Mouse (Mus musculus) hindbrain, embryonic 11.5 days (tissue): Measurements from ENCODE around the gene Gm43064. TPM values are rescaled to one million over a fixed set of nuclear protein-coding genes. Genes with fewer than 3 reads are reported as not detected.

Experiments
- ATAC-seq: fragments of 200-750 bp; cut with Nextera tagmentation; 2 replicates; pipeline ENCODE4 v1.8.0; 2017; ENCODE audit warnings: mild to moderate bottlenecking, moderate TSS enrichment, moderate library complexity; ENCODE audit not compliant: low FRiP score
- DNase-seq: peaks from one replicate; pipeline ENCODE4 v3.0.0-alpha.2; 2015; ENCODE audit warnings: low spot score
- H3K27ac ChIP-seq: fragments of 300-500 bp; sonication (generic); 2 replicates; pipeline ENCODE4 v1.5.1; 2014; ENCODE audit warnings: mild to moderate bottlenecking, low read depth, low read length
- H3K27me3 ChIP-seq: fragments of 300-500 bp; sonication (generic); 2 replicates; pipeline ENCODE4 v1.6.1; 2014; ENCODE audit warnings: mild to moderate bottlenecking, low read length, moderate library complexity, mixed read lengths; ENCODE audit not compliant: control insufficient read depth, insufficient read depth
- H3K36me3 ChIP-seq: fragments of 300-500 bp; sonication (generic); 2 replicates; pipeline ENCODE4 v1.6.1; 2014; ENCODE audit warnings: mild to moderate bottlenecking, low read length, moderate library complexity, mixed read lengths; ENCODE audit not compliant: control insufficient read depth, insufficient read depth
- H3K4me1 ChIP-seq: fragments of 300-500 bp; sonication (generic); replicated peaks from 2 replicates; pipeline ENCODE4 v1.6.1; 2014; ENCODE audit warnings: low read length, mixed read lengths; ENCODE audit not compliant: control insufficient read depth, insufficient read depth
- H3K4me2 ChIP-seq: fragments of 300-500 bp; sonication (generic); replicated peaks from 2 replicates; pipeline ENCODE4 v1.6.1; 2014; ENCODE audit warnings: mild to moderate bottlenecking, low read depth, low read length
- H3K4me3 ChIP-seq: fragments of 300-500 bp; sonication (generic); 2 replicates; pipeline ENCODE4 v1.5.1; 2014; ENCODE audit warnings: low read depth, low read length
- H3K9ac ChIP-seq: fragments of 300-500 bp; sonication (generic); 2 replicates; pipeline ENCODE4 v1.6.1; 2014; ENCODE audit warnings: low read depth, low read length
- H3K9me3 ChIP-seq: fragments of 300-500 bp; sonication (generic); 2 replicates; pipeline ENCODE4 v1.6.1; 2016; ENCODE audit warnings: low read length; ENCODE audit not compliant: control insufficient read depth
- WGBS: fragments of 180-500 bp; shearing (Covaris S2); extraction: QIAGEN DNeasy Blood & Tissue Kit; methylation state at CpG from one replicate; pipeline ENCODE4 v1.1.7; 2014; 5-methylcytosine and 5-hydroxymethylcytosine counted together
- polyA plus RNA-seq: library from polyadenylated mRNA; unstranded; fragments of >200 nt; fragmentation: Nextera tagmentation; extraction: Ambion mirVana; gene quantifications from 2 replicates; pipeline ENCODE4 v1.2.1, GENCODE M21; 2014

The Gm43064 gene
- 0.14 and 0.37 TPM in 2 replicates for polyA plus RNA-seq

- Histone ChIP-seq H3K4me1 (no peaks in the 10 kb centered on the region), H3K27ac (peak within 1 kb of the TSS; percentile 83), H3K27me3 (no peaks in the 10 kb centered on the region), H3K9me3 (no peaks in the 10 kb centered on the region), H3K4me3 (peak within 1 kb of the TSS; percentile 51), H3K4me2 (peak within 1 kb of the TSS; percentile 64), H3K9ac (peak within 1 kb of the TSS; percentile 88), H3K36me3 (no peaks in the 10 kb centered on the region)
- ATAC-seq: peak; percentile 99
- under 1% methylated on average over 59 of the region's 70 CpGs for WGBS
- peak; percentile 97 for DNase-seq
Measured at GRCm38 (mm10) chr3:103808891-103809798, at the start of gene Gm43064, which contains the start of the genes Dclre1b and Ap4b1. Gene Gm43064, plus strand, starts transcription at chr3:103809573. Gene Dclre1b, minus strand, starts transcription at chr3:103809444. Gene Ap4b1, plus strand, starts transcription at chr3:103809520.

- WGBS: 79% methylated on average over 3 of the region's 3 CpGs
- H3K9ac ChIP-seq: no peak overlapping the region
- no peak for ATAC-seq
- no peaks in the 10 kb centered on the region for H3K9me3 ChIP-seq
- no peak overlapping the region for H3K27ac ChIP-seq
- no peaks in the 10 kb centered on the region for H3K36me3 ChIP-seq
- DNase-seq: no peak
- H3K4me3 ChIP-seq: no peak overlapping the region
- H3K27me3 ChIP-seq: no peaks in the 10 kb centered on the region
- H3K4me1 ChIP-seq: no peaks in the 10 kb centered on the region
- no peak overlapping the region for H3K4me2 ChIP-seq
Measured at GRCm38 (mm10) chr3:103766789-103767188, 42.6 kb upstream of the Gm43064 start.

- Histone ChIP-seq H3K9me3 (no peaks in the 10 kb centered on the region), H3K4me2 (no peak overlapping the region), H3K36me3 (no peaks in the 10 kb centered on the region), H3K27ac (no peak overlapping the region), H3K27me3 (no peaks in the 10 kb centered on the region), H3K4me3 (no peak overlapping the region), H3K4me1 (no peaks in the 10 kb centered on the region), H3K9ac (no peak overlapping the region)
- 89% methylated on average over 9 of the region's 9 CpGs for WGBS
- no peak for DNase-seq
- ATAC-seq: no peak
Measured at GRCm38 (mm10) chr3:103771531-103772130, 37.7 kb upstream of the Gm43064 start.

GRCm38 (mm10) chr3:103772846-103773245, 36.5 kb upstream of the Gm43064 start:
- Histone ChIP-seq H3K9ac (no peak overlapping the region), H3K27me3 (no peaks in the 10 kb centered on the region), H3K4me2 (no peak overlapping the region), H3K9me3 (no peaks in the 10 kb centered on the region), H3K36me3 (no peaks in the 10 kb centered on the region; the same call in 1 of the 2 replicates), H3K4me1 (no peaks in the 10 kb centered on the region), H3K27ac (no peak overlapping the region), H3K4me3 (no peak overlapping the region)
- DNase-seq (no peak), ATAC-seq (no peak)
- WGBS: 95% methylated on average over 4 of the region's 4 CpGs

- no peaks in the 10 kb centered on the region; the same call in 1 of the 2 replicates for H3K36me3 ChIP-seq
- no peaks in the 10 kb centered on the region for H3K4me1 ChIP-seq
- H3K9me3 ChIP-seq: no peaks in the 10 kb centered on the region
- H3K4me3 ChIP-seq: no peak overlapping the region
- whole genome bisulfite sequencing: 91% methylated on average over 3 of the region's 3 CpGs
- no peak overlapping the region for H3K4me2 ChIP-seq
- ATAC-seq: no peak
- DNase-seq: no peak
- no peak overlapping the region for H3K9ac ChIP-seq
- no peaks in the 10 kb centered on the region for H3K27me3 ChIP-seq
- no peak overlapping the region for H3K27ac ChIP-seq
Measured at GRCm38 (mm10) chr3:103773508-103773907, 35.9 kb upstream of the Gm43064 start.

GRCm38 (mm10) chr3:103774009-103774408, 35.4 kb upstream of the Gm43064 start:
- ATAC-seq (no peak), DNase-seq (no peak)
- no peaks in the 10 kb centered on the region; the same call in 1 of the 2 replicates for H3K36me3 ChIP-seq

GRCm38 (mm10) chr3:103777940-103778339, 31.4 kb upstream of the Gm43064 start:
- Histone ChIP-seq H3K27me3 (no peaks in the 10 kb centered on the region), H3K27ac (no peak overlapping the region), H3K36me3 (no peaks in the 10 kb centered on the region; the same call in 1 of the 2 replicates), H3K9ac (no peak overlapping the region), H3K4me2 (no peak overlapping the region), H3K4me3 (no peak overlapping the region), H3K9me3 (no peaks in the 10 kb centered on the region), H3K4me1 (no peaks in the 10 kb centered on the region)
- DNase-seq: no peak
- ATAC-seq: no peak
- WGBS: 89% methylated on average over 11 of the region's 11 CpGs

More at GRCm38 (mm10) chr3:103774009-103774408, 35.4 kb upstream of the Gm43064 start:
- no peaks in the 10 kb centered on the region for H3K27me3 ChIP-seq
- no peak overlapping the region for H3K9ac ChIP-seq
- H3K27ac ChIP-seq: no peak overlapping the region
- H3K4me3 ChIP-seq: no peak overlapping the region
- H3K4me2 ChIP-seq: no peak overlapping the region
- 90% methylated on average over 15 of the region's 15 CpGs for WGBS
- no peaks in the 10 kb centered on the region for H3K4me1 ChIP-seq
- no peaks in the 10 kb centered on the region for H3K9me3 ChIP-seq

GRCm38 (mm10) chr3:103778660-103779059, 30.7 kb upstream of the Gm43064 start:
- DNase-seq (no peak), ATAC-seq (no peak)
- Histone ChIP-seq H3K4me3 (no peak overlapping the region), H3K27ac (no peak overlapping the region), H3K9me3 (no peaks in the 10 kb centered on the region), H3K4me2 (no peak overlapping the region), H3K4me1 (no peaks in the 10 kb centered on the region), H3K9ac (no peak overlapping the region), H3K36me3 (no peaks in the 10 kb centered on the region; the same call in 1 of the 2 replicates), H3K27me3 (no peaks in the 10 kb centered on the region)
- 88% methylated on average over 6 of the region's 6 CpGs for WGBS
